Mouse (Mus musculus) heart, postnatal 0 days (tissue): Measurements from ENCODE around the gene Arhgap45.

Experiments
- CTCF ChIP-seq: IDR thresholded peaks from 2 replicates; pipeline ENCODE4 v1.5.1; 2016; ENCODE audit warnings: antibody characterized with exemption, control low read depth, low read depth
- EP300 ChIP-seq: IDR thresholded peaks from 2 replicates; pipeline ENCODE4 v1.6.1; 2016; ENCODE audit warnings: antibody characterized with exemption, low read depth

DNA sequence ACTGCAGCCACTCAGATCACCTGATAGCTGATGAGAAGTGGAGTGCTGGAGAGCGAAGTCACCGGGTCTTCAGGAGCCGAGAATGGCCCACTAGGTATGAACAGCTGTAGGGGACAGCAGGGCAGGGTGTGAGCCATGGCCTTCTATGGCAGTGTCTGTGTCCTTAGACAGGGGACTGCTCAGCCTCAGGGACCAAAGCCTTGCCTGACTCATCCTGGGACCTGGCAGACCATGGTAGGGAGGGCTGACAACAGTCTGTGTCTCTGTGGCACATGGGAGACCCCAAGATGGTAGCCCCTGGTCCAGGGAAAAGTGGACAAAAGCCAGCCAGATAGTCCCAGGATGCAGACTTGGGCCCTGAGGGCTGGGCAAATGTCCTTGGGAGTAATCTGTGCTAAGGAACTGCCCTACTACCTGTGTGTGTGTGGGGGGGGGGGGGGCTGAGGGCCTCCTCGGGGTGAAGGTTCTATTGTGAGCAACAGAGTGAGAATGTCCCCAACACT, 53.5 kb downstream of the Arhgap45 start:
- TF ChIP-seq CTCF (no peak), EP300 (no peak)
